Mouse (Mus musculus) intestine, postnatal 0 days (tissue): ENCODE data around the gene P2ry6. TPM values are rescaled to one million over a fixed set of nuclear protein-coding genes. Genes with fewer than 3 reads are reported as not detected.

Experiments used
- ATAC-seq: fragments of 200-750 bp; cut with Nextera tagmentation; 2 replicates; pipeline ENCODE4 v1.8.0; 2017; ENCODE audit warnings: mild to moderate bottlenecking, moderate TSS enrichment, moderate library complexity
- H3K27ac ChIP-seq: fragments of 300-500 bp; sonication (generic); 2 replicates; pipeline ENCODE4 v1.5.1; 2014; ENCODE audit warnings: mild to moderate bottlenecking, low read depth, low read length, moderate library complexity
- H3K27me3 ChIP-seq: fragments of 300-500 bp; sonication (generic); replicated peaks from 2 replicates; pipeline ENCODE4 v1.6.1; 2014; ENCODE audit warnings: low read length, mixed read lengths; ENCODE audit not compliant: control insufficient read depth, insufficient read depth
- H3K36me3 ChIP-seq: fragments of 300-500 bp; sonication (generic); 2 replicates; pipeline ENCODE4 v1.6.1; 2014; ENCODE audit warnings: mild to moderate bottlenecking, moderate library complexity; ENCODE audit not compliant: control insufficient read depth, insufficient read depth
- H3K4me1 ChIP-seq: fragments of 300-500 bp; sonication (generic); replicated peaks from 2 replicates; pipeline ENCODE4 v1.6.1; 2014; ENCODE audit warnings: antibody characterized with exemption, low read length, mixed read lengths; ENCODE audit not compliant: control insufficient read depth, insufficient read depth
- H3K4me2 ChIP-seq: fragments of 300-500 bp; sonication (generic); replicated peaks from 2 replicates; pipeline ENCODE4 v1.6.1; 2014; ENCODE audit warnings: low read depth, mild to moderate bottlenecking, moderate library complexity
- H3K4me3 ChIP-seq: fragments of 300-500 bp; sonication (generic); 2 replicates; pipeline ENCODE4 v1.5.1; 2014; ENCODE audit warnings: low read depth, low read length
- H3K9ac ChIP-seq: fragments of 300-500 bp; sonication (generic); 2 replicates; pipeline ENCODE4 v1.6.1; 2014; ENCODE audit warnings: mild to moderate bottlenecking, low read depth, low read length
- H3K9me3 ChIP-seq: fragments of 300-500 bp; sonication (generic); 2 replicates; pipeline ENCODE4 v1.6.1; 2016; ENCODE audit warnings: mixed run types; ENCODE audit not compliant: control insufficient read depth
- CTCF ChIP-seq: sonication (generic); IDR thresholded peaks from 2 replicates; pipeline ENCODE4 v1.5.1; 2016; ENCODE audit warnings: low read depth, mild to moderate bottlenecking, control low read depth, antibody characterized with exemption, moderate library complexity
- WGBS: fragments of 180-500 bp; shearing (Covaris S2); extraction: QIAGEN DNeasy Blood & Tissue Kit; methylation state at CpG from one replicate; pipeline ENCODE4 v1.1.7; 2014; 5-methylcytosine and 5-hydroxymethylcytosine counted together
- polyA plus RNA-seq: library from polyadenylated mRNA; unstranded; fragments of >200 nt; fragmentation: Nextera tagmentation; extraction: Ambion mirVana; gene quantifications from 2 replicates; pipeline ENCODE4 v1.2.1, GENCODE M21; 2015

Gene P2ry6
- polyA plus RNA-seq, 1 experiment from 2014 or later: 5.7 TPM

- Histone ChIP-seq H3K4me2 (no peak overlapping the region), H3K9me3 (no peaks in the 10 kb centered on the region), H3K4me1 (no peaks in the 10 kb centered on the region), H3K9ac (no peak overlapping the region), H3K27ac (no peak overlapping the region), H3K27me3 (no peaks in the 10 kb centered on the region), H3K4me3 (no peak overlapping the region), H3K36me3 (peaks cover 5% of the 10 kb centered on the region; the same call in 1 of the 2 replicates)
- WGBS: 79% methylated on average over 4 of the region's 4 CpGs
- no peak for ATAC-seq
- TF ChIP-seq CTCF: no peak
Measured at GRCm38 (mm10) chr7:100993166-100993565, 18.7 kb upstream of the P2ry6 start.

GRCm38 (mm10) chr7:100991972-100992371, 17.5 kb upstream of the P2ry6 start:
- 91% methylated on average over 3 of the region's 3 CpGs for WGBS

GRCm38 (mm10) chr7:100990636-100991311, 16.3 kb upstream of the P2ry6 start:
- no peaks in the 10 kb centered on the region for H3K27me3 ChIP-seq
- H3K4me1 ChIP-seq: no peaks in the 10 kb centered on the region
- no peak overlapping the region for H3K4me3 ChIP-seq
- no peak overlapping the region for H3K27ac ChIP-seq
- no peak for ATAC-seq
- TF ChIP-seq CTCF: no peak
- H3K9ac ChIP-seq: no peak overlapping the region
- H3K4me2 ChIP-seq: no peak overlapping the region
- H3K36me3 ChIP-seq: no peaks in the 10 kb centered on the region
- 76% methylated on average over 9 of the region's 9 CpGs for WGBS
- H3K9me3 ChIP-seq: no peaks in the 10 kb centered on the region

More at GRCm38 (mm10) chr7:100991972-100992371, 17.5 kb upstream of the P2ry6 start:
- Histone ChIP-seq H3K9me3 (no peaks in the 10 kb centered on the region), H3K9ac (no peak overlapping the region), H3K36me3 (no peaks in the 10 kb centered on the region), H3K4me2 (no peak overlapping the region), H3K4me1 (no peaks in the 10 kb centered on the region), H3K4me3 (no peak overlapping the region), H3K27me3 (no peaks in the 10 kb centered on the region), H3K27ac (no peak overlapping the region)
- TF ChIP-seq CTCF: no peak
- ATAC-seq: no peak

- Histone ChIP-seq H3K4me1 (peaks cover 5% of the 10 kb centered on the region; the same call in 1 of the 2 replicates), H3K9me3 (no peaks in the 10 kb centered on the region), H3K9ac (no peak overlapping the region), H3K36me3 (no peaks in the 10 kb centered on the region), H3K4me2 (no peak overlapping the region), H3K27ac (no peak overlapping the region), H3K4me3 (no peak overlapping the region), H3K27me3 (no peaks in the 10 kb centered on the region)
- ATAC-seq: peak; percentile 43; the same call in 1 of the 2 replicates
- peak; percentile 89 for TF ChIP-seq CTCF
- 26% methylated on average over 9 of the region's 9 CpGs for WGBS
Measured at GRCm38 (mm10) chr7:100988092-100988491, 13.6 kb upstream of the P2ry6 start.

- ATAC-seq: peak; percentile 77
Measured at GRCm38 (mm10) chr7:100984452-100985395, 10.3 kb upstream of the P2ry6 start.

GRCm38 (mm10) chr7:100979175-100979574, 4.7 kb upstream of the P2ry6 start:
- H3K9ac ChIP-seq: no peak overlapping the region
- peak; percentile 32; the same call in 1 of the 2 replicates for ATAC-seq
- H3K27me3 ChIP-seq: no peaks in the 10 kb centered on the region
- H3K27ac ChIP-seq: no peak overlapping the region
- no peaks in the 10 kb centered on the region for H3K9me3 ChIP-seq
- WGBS: 20% methylated on average over 2 of the region's 2 CpGs
- H3K36me3 ChIP-seq: no peaks in the 10 kb centered on the region
- TF ChIP-seq CTCF: no peak
- peak overlapping the region; percentile 13; the same call in 1 of the 2 replicates for H3K4me2 ChIP-seq
- no peak overlapping the region for H3K4me3 ChIP-seq
- peaks cover 16% of the 10 kb centered on the region for H3K4me1 ChIP-seq

More at GRCm38 (mm10) chr7:100984452-100985395, 10.3 kb upstream of the P2ry6 start:
- H3K27ac ChIP-seq: peak overlapping the region; percentile 46
- 33% methylated on average over 21 of the region's 21 CpGs for WGBS
- no peaks in the 10 kb centered on the region for H3K9me3 ChIP-seq
- no peaks in the 10 kb centered on the region for H3K36me3 ChIP-seq
- H3K27me3 ChIP-seq: no peaks in the 10 kb centered on the region
- H3K9ac ChIP-seq: no peak overlapping the region
- H3K4me1 ChIP-seq: peaks cover 5% of the 10 kb centered on the region; the same call in 1 of the 2 replicates
- H3K4me2 ChIP-seq: peak overlapping the region; percentile 48
- no peak; the same call in 1 of the 2 replicates for TF ChIP-seq CTCF
- no peak overlapping the region for H3K4me3 ChIP-seq
